Mouse (Mus musculus) bone marrow macrophage, adult 2 months (primary cell): ENCODE data around the gene Eml5.

Experiments used
- CTCF ChIP-seq: IDR thresholded peaks from 2 replicates; pipeline ENCODE4 v1.5.1; 2012; ENCODE audit warnings: low read depth, mild to moderate bottlenecking, low read length, moderate library complexity
- POLR2A ChIP-seq: IDR thresholded peaks from 2 replicates; pipeline ENCODE4 v1.6.1; 2012; ENCODE audit warnings: mild to moderate bottlenecking, low read depth, low read length, borderline replicate concordance

- TF ChIP-seq CTCF (no peak), POLR2A (no peak)
These were observed 1.6 kb downstream of the Eml5 start for GRCm38 (mm10) chr12:98899676-98900075.
